Mouse (Mus musculus): ENCODE data around the gene Crhr2. TPM values are rescaled to one million over a fixed set of nuclear protein-coding genes. Genes with fewer than 3 reads are reported as not detected.

Gene Crhr2
- polyA plus RNA-seq, 1 experiment from 2014 or later, result 0.64 TPM

DNA sequence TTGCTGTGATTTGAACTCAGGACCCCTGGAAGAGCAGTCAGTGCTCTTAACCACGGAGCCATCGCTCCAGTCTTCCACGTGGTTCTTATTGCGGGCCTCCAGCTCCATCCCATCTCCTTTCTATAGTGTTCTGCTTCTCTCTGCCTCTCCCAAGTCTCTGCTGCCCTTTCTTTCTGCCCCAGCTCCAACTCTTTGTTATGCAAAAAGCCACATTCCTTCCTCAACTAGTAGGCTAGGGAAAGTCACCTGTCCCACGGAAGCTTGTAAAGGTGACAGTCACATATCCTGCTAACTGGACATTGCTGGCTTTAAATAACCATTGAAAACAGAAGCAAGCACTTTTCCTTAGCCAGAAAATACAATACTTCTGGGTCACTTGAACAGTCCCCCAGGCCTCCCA, 37.0 kb upstream of the Crhr2 start:
- WGBS (ENCODE audit: insufficient replicate concordance), result 55% methylated on average over 5 of the region's 5 CpGs
- H3K4me3 ChIP-seq (ENCODE audit: low read depth, low read length), result no peak overlapping the region
- H3K36me3 ChIP-seq (ENCODE audit: control insufficient read depth, insufficient read depth), result no peaks in the 10 kb centered on the region
- H3K27ac ChIP-seq (ENCODE audit: low read length), result no peak overlapping the region
- no peak overlapping the region for H3K9ac ChIP-seq (ENCODE audit: low read depth, low read length)
- H3K9me3 ChIP-seq (replicated peaks; ENCODE audit: control insufficient read depth, low read length), result no peaks in the 10 kb centered on the region
- H3K4me2 ChIP-seq (ENCODE audit: low read depth, low read length), result no peak overlapping the region
- H3K4me1 ChIP-seq (ENCODE audit: control insufficient read depth, low read depth, low read length), result no peaks in the 10 kb centered on the region
- ATAC-seq (ENCODE audit: low read depth), result no peak
- no peaks in the 10 kb centered on the region for H3K27me3 ChIP-seq (ENCODE audit: control insufficient read depth, insufficient read depth, low read depth, low read length)

- H3K4me3 ChIP-seq (ENCODE audit: low read depth, low read length), result no peak overlapping the region
- H3K9me3 ChIP-seq (replicated peaks; ENCODE audit: control insufficient read depth, low read length), result no peaks in the 10 kb centered on the region
- H3K4me1 ChIP-seq (ENCODE audit: control insufficient read depth, low read depth, low read length), result no peaks in the 10 kb centered on the region
- no peak overlapping the region for H3K9ac ChIP-seq (ENCODE audit: low read depth, low read length)
- no peak overlapping the region for H3K27ac ChIP-seq (ENCODE audit: low read length)
- no peak for ATAC-seq (ENCODE audit: low read depth)
- no peaks in the 10 kb centered on the region for H3K36me3 ChIP-seq (ENCODE audit: control insufficient read depth, insufficient read depth)
- 40% methylated on average over 7 of the region's 7 CpGs for WGBS (ENCODE audit: insufficient replicate concordance)
- no peak overlapping the region for H3K4me2 ChIP-seq (ENCODE audit: low read depth, low read length)
- no peaks in the 10 kb centered on the region; the same call in 1 of the 2 replicates for H3K27me3 ChIP-seq (ENCODE audit: control insufficient read depth, insufficient read depth, low read depth, low read length)
Measured at GRCm38 (mm10) chr6:55166777-55167463, 34.1 kb upstream of the Crhr2 start.

GRCm38 (mm10) chr6:55163046-55163584, 30.3 kb upstream of the Crhr2 start:
- 62% methylated on average over 8 of the region's 8 CpGs for WGBS (ENCODE audit: insufficient replicate concordance)
- no peak for ATAC-seq (ENCODE audit: low read depth)
- Histone ChIP-seq H3K4me3 (ENCODE audit: low read depth, low read length) (no peak overlapping the region), H3K36me3 (ENCODE audit: control insufficient read depth, insufficient read depth) (no peaks in the 10 kb centered on the region), H3K4me1 (ENCODE audit: control insufficient read depth, low read depth, low read length) (no peaks in the 10 kb centered on the region), H3K9me3 (replicated peaks; ENCODE audit: control insufficient read depth, low read length) (no peaks in the 10 kb centered on the region), H3K27ac (ENCODE audit: low read length) (no peak overlapping the region), H3K9ac (ENCODE audit: low read depth, low read length) (no peak overlapping the region), H3K27me3 (ENCODE audit: control insufficient read depth, insufficient read depth, low read depth, low read length) (no peaks in the 10 kb centered on the region; the same call in 1 of the 2 replicates), H3K4me2 (ENCODE audit: low read depth, low read length) (no peak overlapping the region)

DNA sequence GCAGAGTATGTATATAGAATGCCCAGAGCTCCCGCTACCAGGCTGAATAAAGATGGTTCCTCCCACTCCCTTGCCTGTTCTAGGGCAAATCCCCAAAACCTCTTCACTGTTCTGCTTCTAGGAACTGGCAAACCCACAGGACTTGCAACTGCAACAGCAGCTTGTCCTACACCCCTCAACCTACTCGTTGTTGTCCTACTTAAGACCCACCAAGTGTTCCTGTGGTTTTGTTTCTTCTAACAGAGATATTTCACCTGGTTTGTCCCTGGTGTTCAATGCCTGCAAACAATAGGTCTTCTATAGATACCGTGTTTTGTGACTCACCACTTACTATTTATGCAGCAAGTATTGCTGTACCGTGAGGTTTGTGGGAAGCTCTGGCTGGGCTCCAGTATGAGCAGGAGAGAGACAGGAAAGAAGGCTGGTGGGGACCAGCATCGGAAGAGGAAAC, 28.5 kb upstream of the Crhr2 start:
- H3K36me3 ChIP-seq (ENCODE audit: control insufficient read depth, insufficient read depth), result no peaks in the 10 kb centered on the region
- no peak overlapping the region for H3K4me3 ChIP-seq (ENCODE audit: low read depth, low read length)
- ATAC-seq (ENCODE audit: low read depth), result no peak
- H3K4me1 ChIP-seq (ENCODE audit: control insufficient read depth, low read depth, low read length), result no peaks in the 10 kb centered on the region
- no peaks in the 10 kb centered on the region; the same call in 1 of the 2 replicates for H3K27me3 ChIP-seq (ENCODE audit: control insufficient read depth, insufficient read depth, low read depth, low read length)
- H3K27ac ChIP-seq (ENCODE audit: low read length), result no peak overlapping the region
- H3K9me3 ChIP-seq (replicated peaks; ENCODE audit: control insufficient read depth, low read length), result no peaks in the 10 kb centered on the region
- 47% methylated on average over 5 of the region's 5 CpGs for WGBS (ENCODE audit: insufficient replicate concordance)
- H3K4me2 ChIP-seq (ENCODE audit: low read depth, low read length), result no peak overlapping the region
- H3K9ac ChIP-seq (ENCODE audit: low read depth, low read length), result no peak overlapping the region

DNA sequence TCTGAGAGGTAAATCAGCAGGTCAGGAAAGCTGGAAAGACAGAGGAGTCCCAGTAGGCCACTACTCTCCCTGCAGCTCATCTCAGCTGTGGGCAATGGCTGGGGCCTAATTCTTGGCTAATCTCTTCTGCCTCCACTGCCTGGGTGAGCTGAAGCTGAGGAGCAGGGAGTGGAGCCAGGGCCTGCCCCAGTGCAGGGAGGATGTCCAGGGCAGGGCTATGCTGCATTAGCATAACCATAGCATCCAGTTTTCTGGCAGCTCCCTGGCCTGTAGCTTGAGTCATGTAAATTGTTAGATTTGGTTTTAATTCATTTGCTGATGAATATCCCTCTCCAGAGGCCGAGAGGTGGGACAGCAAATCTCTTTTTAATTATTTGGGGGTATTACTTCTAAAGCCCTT, 26.4 kb upstream of the Crhr2 start:
- Histone ChIP-seq H3K27ac (ENCODE audit: low read length) (no peak overlapping the region), H3K4me3 (ENCODE audit: low read depth, low read length) (no peak overlapping the region), H3K27me3 (ENCODE audit: control insufficient read depth, insufficient read depth, low read depth, low read length) (no peaks in the 10 kb centered on the region), H3K4me2 (ENCODE audit: low read depth, low read length) (no peak overlapping the region), H3K9ac (ENCODE audit: low read depth, low read length) (no peak overlapping the region), H3K36me3 (ENCODE audit: control insufficient read depth, insufficient read depth) (no peaks in the 10 kb centered on the region), H3K4me1 (ENCODE audit: control insufficient read depth, low read depth, low read length) (no peaks in the 10 kb centered on the region), H3K9me3 (replicated peaks; ENCODE audit: control insufficient read depth, low read length) (no peaks in the 10 kb centered on the region)
- 26% methylated on average over 1 of the region's 1 CpGs for WGBS (ENCODE audit: insufficient replicate concordance)
- ATAC-seq (ENCODE audit: low read depth), result no peak

DNA sequence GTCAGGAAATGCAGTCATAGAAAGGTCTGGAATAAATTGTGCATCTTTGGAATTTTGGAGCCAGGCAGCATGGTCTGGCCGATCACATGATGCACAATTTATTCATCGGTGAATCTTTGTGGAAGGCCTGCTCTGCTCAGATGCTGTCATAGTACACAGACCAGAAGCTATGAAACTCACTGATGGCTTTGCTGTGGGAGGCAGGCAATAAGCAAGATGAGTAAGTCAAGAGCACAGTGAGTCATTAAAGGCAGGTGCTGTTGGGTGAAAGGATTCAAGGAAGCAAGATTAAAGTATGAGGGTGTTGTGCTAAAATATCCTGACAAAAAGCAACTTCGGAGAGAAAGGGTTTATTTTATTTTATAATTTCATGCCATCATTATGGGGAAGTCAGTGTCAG, 19.4 kb upstream of the Crhr2 start:
- no peak for ATAC-seq (ENCODE audit: low read depth)
- 59% methylated on average over 3 of the region's 3 CpGs for WGBS (ENCODE audit: insufficient replicate concordance)
- Histone ChIP-seq H3K4me1 (ENCODE audit: control insufficient read depth, low read depth, low read length) (no peaks in the 10 kb centered on the region), H3K36me3 (ENCODE audit: control insufficient read depth, insufficient read depth) (no peaks in the 10 kb centered on the region), H3K4me2 (ENCODE audit: low read depth, low read length) (no peak overlapping the region), H3K27me3 (ENCODE audit: control insufficient read depth, insufficient read depth, low read depth, low read length) (no peaks in the 10 kb centered on the region), H3K9me3 (replicated peaks; ENCODE audit: control insufficient read depth, low read length) (no peaks in the 10 kb centered on the region), H3K9ac (ENCODE audit: low read depth, low read length) (no peak overlapping the region), H3K27ac (ENCODE audit: low read length) (no peak overlapping the region), H3K4me3 (ENCODE audit: low read depth, low read length) (no peak overlapping the region)

GRCm38 (mm10) chr6:55146138-55146537, 13.3 kb upstream of the Crhr2 start:
- Histone ChIP-seq H3K4me3 (ENCODE audit: low read depth, low read length) (no peak overlapping the region), H3K27ac (ENCODE audit: low read length) (no peak overlapping the region), H3K9me3 (replicated peaks; ENCODE audit: control insufficient read depth, low read length) (no peaks in the 10 kb centered on the region), H3K4me1 (ENCODE audit: control insufficient read depth, low read depth, low read length) (no peaks in the 10 kb centered on the region), H3K9ac (ENCODE audit: low read depth, low read length) (no peak overlapping the region), H3K36me3 (ENCODE audit: control insufficient read depth, insufficient read depth) (no peaks in the 10 kb centered on the region), H3K4me2 (ENCODE audit: low read depth, low read length) (no peak overlapping the region), H3K27me3 (ENCODE audit: control insufficient read depth, insufficient read depth, low read depth, low read length) (no peaks in the 10 kb centered on the region)
- WGBS (ENCODE audit: insufficient replicate concordance), result 43% methylated on average over 4 of the region's 4 CpGs
- ATAC-seq (ENCODE audit: low read depth), result no peak

DNA sequence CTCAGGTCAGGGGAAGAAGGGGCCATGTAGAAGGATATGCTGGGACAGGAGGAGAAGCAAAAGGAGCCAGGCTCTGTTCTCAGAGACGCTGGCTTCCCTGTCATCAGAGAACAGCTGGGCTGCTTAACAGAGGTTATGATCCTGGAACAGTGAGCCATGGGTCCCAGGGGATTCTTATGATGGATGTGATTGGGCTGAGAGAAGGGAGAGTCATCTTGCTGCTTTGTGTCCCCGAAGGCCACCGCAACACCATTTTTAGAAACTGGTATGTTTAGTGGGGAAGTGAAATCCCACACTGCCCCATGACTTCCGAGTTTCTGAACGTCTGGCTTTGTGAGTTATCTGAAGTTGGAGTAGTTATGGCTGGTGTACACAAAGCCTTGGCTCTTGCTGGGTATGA, 12.5 kb upstream of the Crhr2 start:
- WGBS (ENCODE audit: insufficient replicate concordance), result 52% methylated on average over 5 of the region's 5 CpGs

GRCm38 (mm10) chr6:55138343-55138742, 5.5 kb upstream of the Crhr2 start:
- H3K27me3 ChIP-seq (ENCODE audit: control insufficient read depth, insufficient read depth, low read depth, low read length), result no peaks in the 10 kb centered on the region
- no peak overlapping the region for H3K9ac ChIP-seq (ENCODE audit: low read depth, low read length)
- H3K4me3 ChIP-seq (ENCODE audit: low read depth, low read length), result no peak overlapping the region
- no peaks in the 10 kb centered on the region for H3K4me1 ChIP-seq (ENCODE audit: control insufficient read depth, low read depth, low read length)
- no peak for ATAC-seq (ENCODE audit: low read depth)
- H3K9me3 ChIP-seq (replicated peaks; ENCODE audit: control insufficient read depth, low read length), result no peaks in the 10 kb centered on the region
- H3K36me3 ChIP-seq (ENCODE audit: control insufficient read depth, insufficient read depth), result no peaks in the 10 kb centered on the region
- H3K27ac ChIP-seq (ENCODE audit: low read length), result no peak overlapping the region
- H3K4me2 ChIP-seq (ENCODE audit: low read depth, low read length), result no peak overlapping the region

More for the DNA sequence above, 12.5 kb upstream of the Crhr2 start:
- no peak overlapping the region for H3K27ac ChIP-seq (ENCODE audit: low read length)
- no peak for ATAC-seq (ENCODE audit: low read depth)
- no peak overlapping the region for H3K4me2 ChIP-seq (ENCODE audit: low read depth, low read length)
- H3K27me3 ChIP-seq (ENCODE audit: control insufficient read depth, insufficient read depth, low read depth, low read length), result no peaks in the 10 kb centered on the region
- H3K9me3 ChIP-seq (replicated peaks; ENCODE audit: control insufficient read depth, low read length), result no peaks in the 10 kb centered on the region
- H3K4me1 ChIP-seq (ENCODE audit: control insufficient read depth, low read depth, low read length), result no peaks in the 10 kb centered on the region
- no peak overlapping the region for H3K4me3 ChIP-seq (ENCODE audit: low read depth, low read length)
- no peaks in the 10 kb centered on the region for H3K36me3 ChIP-seq (ENCODE audit: control insufficient read depth, insufficient read depth)
- no peak overlapping the region for H3K9ac ChIP-seq (ENCODE audit: low read depth, low read length)

Data from liver, embryonic 16.5 days (tissue).